Mouse (Mus musculus) skeletal muscle tissue, adult 2 months (tissue): ENCODE measurements around the gene Mtcl1.

Source experiments
- DNase-seq: peaks from one replicate; pipeline ENCODE4 v3.0.0-alpha.2; 2012; ENCODE audit warnings: low read depth, low spot score

Mtcl1 gene

GRCm38 (mm10) chr17:66364525-66365292, 84.8 kb downstream of the Mtcl1 start:
- DNase-seq, result peak; percentile 80

DNA sequence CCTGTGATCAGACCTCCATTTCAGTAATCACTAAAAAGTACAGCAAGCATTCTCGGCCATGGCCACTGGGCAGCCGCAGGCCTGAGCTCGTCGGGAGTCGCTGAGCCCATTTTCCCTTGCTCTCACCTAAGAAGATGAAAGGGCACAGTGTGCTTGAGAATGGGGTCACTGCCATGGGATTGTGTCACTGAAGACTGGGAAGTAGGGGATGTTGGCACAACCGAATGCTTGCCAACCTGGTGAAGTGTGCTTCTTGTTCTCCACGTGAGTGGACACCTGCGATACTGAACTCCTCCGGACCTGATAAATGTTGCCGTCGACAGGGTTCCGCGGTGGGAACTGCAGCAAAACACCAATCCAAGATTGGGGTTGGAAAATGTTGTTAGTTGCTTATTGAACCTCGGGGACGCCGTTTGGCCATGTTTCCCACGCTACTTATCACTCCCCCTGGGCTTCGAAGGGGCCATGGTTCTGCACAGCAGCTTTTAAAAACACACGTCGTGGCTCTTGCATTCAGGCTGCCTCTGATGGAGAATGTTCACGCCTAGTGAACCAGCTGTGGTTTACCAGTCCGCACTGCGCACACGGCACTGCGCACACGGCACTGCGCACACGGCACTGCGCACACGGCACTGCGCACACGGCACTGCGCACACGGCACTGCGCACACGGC, 85.6 kb downstream of the Mtcl1 start:
- DNase-seq, result no peak

- no peak for DNase-seq
These were observed 87.1 kb downstream of the Mtcl1 start for GRCm38 (mm10) chr17:66362287-66363016.

- peak; percentile 31 for DNase-seq
These were observed 91.2 kb downstream of the Mtcl1 start for GRCm38 (mm10) chr17:66358026-66358978.

DNA sequence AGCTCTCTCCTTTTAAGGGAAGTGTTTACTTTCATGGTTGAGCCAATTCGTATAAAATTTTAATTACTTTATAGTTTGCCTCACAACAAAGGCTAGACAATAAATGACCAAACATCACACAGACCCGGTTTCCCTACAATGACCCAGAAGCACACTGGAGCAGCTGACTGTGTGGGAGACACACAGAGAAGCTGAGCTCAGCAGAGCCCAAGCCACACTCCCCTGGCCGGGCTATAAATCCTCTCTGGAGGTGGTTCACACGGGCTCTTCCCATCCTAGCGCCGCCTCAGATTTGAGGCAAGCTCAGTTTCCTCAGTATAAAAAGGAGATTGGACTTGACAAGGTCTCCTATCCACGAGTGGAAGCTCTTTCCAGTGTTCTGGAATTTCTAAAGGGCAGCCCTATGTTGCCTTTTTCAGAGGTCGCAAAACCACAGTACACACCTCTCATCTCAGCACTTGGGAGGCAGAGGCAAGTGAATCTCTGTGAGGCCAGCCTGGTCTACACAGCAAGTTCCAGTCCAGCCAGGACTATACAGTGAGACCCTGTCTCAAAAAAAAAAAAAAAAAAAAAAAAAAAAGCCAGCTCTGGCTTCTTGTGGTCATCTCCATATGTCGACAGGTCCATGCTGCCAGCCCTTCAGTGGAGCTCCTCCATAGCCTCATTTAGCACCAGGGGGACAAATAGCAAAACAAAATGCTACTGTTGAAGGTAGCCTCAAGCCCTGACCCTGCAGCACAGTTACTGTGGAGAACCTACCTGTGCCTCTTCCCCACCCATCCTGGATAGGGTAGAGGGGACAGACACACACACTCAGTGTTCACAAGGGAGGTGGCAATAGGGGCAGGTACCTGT, 92.2 kb downstream of the Mtcl1 start:
- no peak for DNase-seq

- no peak for DNase-seq
These were observed 95.6 kb downstream of the Mtcl1 start for GRCm38 (mm10) chr17:66353907-66354306.

DNA sequence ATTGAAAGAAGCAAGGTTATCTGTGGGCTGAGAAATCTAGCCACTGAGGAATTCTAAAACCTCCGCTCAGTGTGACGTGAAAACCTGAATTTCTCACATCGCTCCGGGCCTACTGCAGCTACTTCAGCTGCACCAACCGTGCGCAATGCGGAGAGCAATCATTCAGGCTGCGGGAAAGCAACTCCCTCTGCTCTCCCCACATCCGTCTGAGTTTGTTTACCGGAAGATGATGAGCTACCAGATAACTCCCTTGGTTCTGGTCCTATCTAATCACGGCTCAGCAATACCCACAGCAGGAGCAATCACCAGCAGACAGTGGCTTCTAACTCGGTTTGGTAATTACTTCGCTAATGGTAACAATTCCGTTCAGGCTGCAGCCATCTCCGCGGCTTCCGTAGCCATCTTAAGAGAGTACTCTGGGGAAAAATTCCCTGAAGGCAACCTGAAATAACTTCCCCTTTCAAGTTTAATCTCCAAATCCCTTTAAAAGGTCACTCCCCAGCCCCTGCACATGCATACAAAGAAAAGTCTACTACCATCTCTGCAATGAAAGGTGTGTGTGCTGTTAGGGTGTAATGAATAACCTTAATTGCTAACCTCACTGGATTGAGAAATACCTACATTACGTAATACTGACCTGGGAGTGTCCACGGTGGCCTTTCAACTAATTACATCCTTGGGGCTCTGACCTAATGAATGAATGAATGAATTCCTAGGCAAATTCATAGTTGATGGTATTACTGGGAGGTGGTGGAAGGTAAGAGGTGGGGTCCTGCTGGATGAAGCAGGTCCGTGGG, 96.5 kb downstream of the Mtcl1 start:
- no peak for DNase-seq

DNA sequence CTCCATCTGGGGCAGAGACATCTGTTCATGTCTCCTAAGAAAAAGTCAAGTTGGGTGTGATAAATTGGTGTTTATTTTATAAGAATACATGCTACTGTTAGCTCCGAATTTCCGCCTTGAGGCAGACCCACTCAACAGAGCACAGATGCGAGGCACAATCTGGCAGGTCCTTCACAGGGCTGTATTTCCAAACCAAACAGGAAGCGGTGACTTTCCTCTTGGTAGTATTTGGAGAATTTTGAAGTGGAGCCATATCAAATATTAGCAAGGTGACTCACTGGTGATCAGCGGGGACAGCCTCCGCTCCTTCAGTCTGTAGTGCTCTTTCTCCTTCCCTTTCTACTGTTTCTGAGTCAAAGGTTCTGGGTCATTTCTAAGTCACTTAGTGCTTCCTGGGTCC, 97.3 kb downstream of the Mtcl1 start:
- DNase-seq, result peak; percentile 39

DNA sequence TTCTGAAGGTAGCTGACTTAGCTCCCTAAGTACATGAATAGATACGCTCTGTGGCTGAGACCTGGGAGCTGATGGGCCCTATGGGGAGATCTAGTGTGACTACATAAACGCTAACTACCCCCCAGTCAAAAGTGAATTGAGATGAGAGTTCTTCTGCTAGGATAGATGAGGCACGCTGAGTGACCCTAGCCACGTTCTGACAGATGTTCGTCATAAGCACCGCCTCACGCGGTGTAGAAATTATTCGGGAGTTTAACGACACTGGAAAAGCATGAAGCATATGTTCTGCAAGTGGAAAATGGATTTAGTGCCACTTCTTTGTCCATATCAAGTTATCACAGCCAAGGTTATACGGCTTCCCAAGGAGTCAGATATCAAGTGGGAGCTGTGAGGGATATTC, 98.9 kb downstream of the Mtcl1 start:
- DNase-seq, result no peak

- DNase-seq, result peak; percentile 49
These were observed 99.4 kb downstream of the Mtcl1 start for GRCm38 (mm10) chr17:66350127-66350526.

DNA sequence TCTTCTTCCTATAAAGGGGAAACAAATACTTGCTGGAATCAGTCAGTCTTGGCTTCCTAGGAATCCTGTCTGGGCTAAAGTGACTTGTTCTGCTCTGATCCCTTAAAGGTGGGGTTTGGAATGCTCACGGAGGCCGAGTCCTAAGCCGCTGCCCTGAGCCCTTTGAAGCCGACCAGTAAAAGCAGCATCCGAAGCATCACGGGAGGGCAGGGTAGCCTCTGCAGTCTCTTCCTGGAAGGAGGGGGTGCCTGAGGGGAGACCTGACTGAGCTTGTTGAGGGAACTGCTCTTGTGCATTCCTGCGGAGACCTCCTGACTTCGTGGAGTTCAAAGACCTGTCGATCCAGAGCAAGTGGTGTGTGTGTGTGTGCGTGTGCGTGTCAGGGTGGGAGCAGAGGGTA, 103.2 kb downstream of the Mtcl1 start:
- DNase-seq, result no peak

DNA sequence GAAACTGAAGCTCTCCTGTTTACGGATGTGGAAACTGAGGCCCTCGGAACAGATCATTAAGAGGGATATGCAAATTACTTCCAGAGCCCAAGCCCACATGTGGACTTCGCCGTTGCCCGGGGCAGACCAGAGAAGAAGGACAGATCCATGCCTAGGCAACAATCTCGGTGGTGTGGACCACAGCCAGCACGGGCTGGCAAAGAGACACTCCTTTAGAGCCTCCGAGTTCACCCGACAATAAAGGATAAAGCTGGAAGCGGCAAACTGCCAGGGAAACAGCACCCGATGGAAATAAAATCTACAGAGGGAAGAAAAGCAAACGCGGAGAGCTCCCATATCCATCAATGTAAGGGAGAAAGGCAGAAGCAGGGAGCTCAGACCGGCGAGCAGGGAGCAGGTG, 103.9 kb downstream of the Mtcl1 start:
- no peak for DNase-seq

DNA sequence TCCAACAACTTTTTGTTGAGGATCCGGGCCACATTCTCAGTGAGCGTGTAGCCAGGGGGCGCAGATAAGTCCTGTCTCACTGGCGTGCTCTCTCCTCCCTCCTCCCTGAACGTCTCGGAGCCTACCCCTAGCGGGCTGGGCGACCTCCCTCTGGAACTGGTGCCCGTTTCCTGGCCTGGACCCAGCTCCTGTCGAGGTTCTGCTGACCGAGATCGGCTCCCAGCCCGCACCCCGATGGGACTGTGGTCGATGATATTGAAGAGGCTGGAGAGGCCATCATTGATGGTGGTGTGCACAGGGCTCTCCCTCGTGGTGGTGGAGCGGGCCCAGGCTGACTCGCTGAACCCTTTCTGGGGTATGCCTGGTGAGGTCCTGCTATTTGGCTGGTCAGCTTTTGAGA, 106.6 kb downstream of the Mtcl1 start:
- no peak for DNase-seq

- DNase-seq, result no peak
These were observed 107.9 kb downstream of the Mtcl1 start for GRCm38 (mm10) chr17:66341670-66342069.

- DNase-seq, result no peak
These were observed 108.8 kb downstream of the Mtcl1 start for GRCm38 (mm10) chr17:66340798-66341197.

- no peak for DNase-seq
These were observed 111.6 kb downstream of the Mtcl1 start for GRCm38 (mm10) chr17:66337929-66338328.

GRCm38 (mm10) chr17:66335568-66335967, 114.0 kb downstream of the Mtcl1 start:
- no peak for DNase-seq

- no peak for DNase-seq
These were observed 114.7 kb downstream of the Mtcl1 start for GRCm38 (mm10) chr17:66334894-66335293.

- no peak for DNase-seq
These were observed 118.3 kb downstream of the Mtcl1 start for GRCm38 (mm10) chr17:66331207-66331606.
